In genomic region chr4:98577957-98578541, GRCm38 (mm10) we compare ENCODE assay signal across 12 mouse cellular contexts.
A peak's percentile ranks its signal among the peaks of the same experiment; 100 is the strongest.
DNase-seq lines count a peak whose midpoint lies in the region; ATAC-seq and TF ChIP-seq lines count a peak whose summit lies in the region.
"Had no signal": no experiment of that assay in that cellular context is flagged by ENCODE, and none has a peak within 500 bp of the region (broad histone marks: within the 10 kb centered on the region; RNA-seq: fewer than 3 reads in every experiment).

No protein-coding gene starts in this region.

- WGBS in hindbrain, embryonic 10.5 days = 73% methylated on average over 3 of the region's 3 CpGs
- WGBS in midbrain, embryonic 14.5 days = 7% methylated on average over 3 of the region's 3 CpGs

- 0 out of 2 replicates have a peak, but pooled peaks cover 4% of the 10 kb centered on the region for H3K9me3 ChIP-seq in hindbrain, embryonic 10.5 days
- H3K9me3 ChIP-seq in midbrain, embryonic 14.5 days (ENCODE audit: control insufficient read depth, low read length) = no peaks in the 10 kb centered on the region
- H3K9me3 ChIP-seq: liver, embryonic 12.5 days had no signal

- ATAC-seq in midbrain, embryonic 14.5 days (ENCODE audit: low FRiP score, low TSS enrichment) = peak; percentile 93
- ATAC-seq: liver, embryonic 12.5 days had no signal

- H3K4me1 ChIP-seq in hindbrain, embryonic 10.5 days (replicated peaks) = 0 out of 2 replicates have a peak, but pooled peaks cover 4% of the 10 kb centered on the region
- 0 out of 2 replicates have a peak, but pooled peaks cover 3% of the 10 kb centered on the region for H3K4me1 ChIP-seq in midbrain, embryonic 14.5 days (ENCODE audit: control insufficient read depth, insufficient read depth, low read length)
- H3K4me1 ChIP-seq: liver, embryonic 12.5 days had no signal

- H3K27me3 ChIP-seq in hindbrain, embryonic 10.5 days (ENCODE audit: insufficient read depth, poor library complexity, severe bottlenecking) = no peaks in the 10 kb centered on the region
- no peaks in the 10 kb centered on the region for H3K27me3 ChIP-seq in midbrain, embryonic 14.5 days (ENCODE audit: control insufficient read depth, insufficient read depth, low read length)
- H3K27me3 ChIP-seq: liver, embryonic 12.5 days had no signal

- intact Hi-C loops in left cerebral cortex, postnatal 4 days (cut with DNase I) = no loop called here

- no peak overlapping the region for H3K4me2 ChIP-seq in midbrain, embryonic 14.5 days (ENCODE audit: low read length)
- H3K4me2 ChIP-seq: liver, embryonic 12.5 days had no signal

- H3K27ac ChIP-seq in hindbrain, embryonic 10.5 days = peak overlapping the region; percentile 57; the same call in 1 of the 2 replicates
- peak overlapping the region; percentile 50 for H3K27ac ChIP-seq in midbrain, embryonic 14.5 days (replicated peaks; ENCODE audit: low read depth, low read length)
- H3K27ac ChIP-seq: liver, embryonic 12.5 days had no signal

- DNase-seq in cerebellum, adult 9-10 months = peak; percentile 66
- no peak for DNase-seq in cerebellum, postnatal 4 days (ENCODE audit: low spot score in 2 of 2)
- DNase-seq in brain, embryonic 14.5 days (ENCODE audit: low read depth) = peak; percentile 97
- DNase-seq in hindbrain, embryonic 10.5 days (ENCODE audit: low spot score) = no peak
- peak; percentile 82 for DNase-seq in midbrain, embryonic 14.5 days
- no peak for DNase-seq in spleen, adult 18-20 months
- DNase-seq in layer of hippocampus, adult 8-10 months (ENCODE audit: low spot score in 2 of 2) = no peak
- DNase-seq in left cerebral cortex, postnatal 4 days = no peak
- DNase-seq: heart, adult 11 months; kidney, postnatal 14 days; lung, postnatal 36 days had no signal

- H3K36me3 ChIP-seq in hindbrain, embryonic 10.5 days = no peaks in the 10 kb centered on the region
- no peaks in the 10 kb centered on the region for H3K36me3 ChIP-seq in midbrain, embryonic 14.5 days (ENCODE audit: control insufficient read depth, insufficient read depth, low read length)
- H3K36me3 ChIP-seq: liver, embryonic 12.5 days had no signal

- no peak overlapping the region for H3K4me3 ChIP-seq in hindbrain, embryonic 10.5 days
- H3K4me3 ChIP-seq in midbrain, embryonic 14.5 days (replicated peaks; ENCODE audit: low read depth, low read length) = no peak overlapping the region
- H3K4me3 ChIP-seq: liver, embryonic 12.5 days had no signal

- H3K9ac ChIP-seq in midbrain, embryonic 14.5 days (replicated peaks; ENCODE audit: low read length) = no peak overlapping the region
- H3K9ac ChIP-seq: liver, embryonic 12.5 days had no signal

- TF ChIP-seq CTCF in brain, embryonic 14.5 days (IDR thresholded peaks at IDR 0.05; ENCODE audit: borderline replicate concordance, extremely low read depth, insufficient read depth, insufficient read length) = no peak

- TF ChIP-seq POLR2A in brain, embryonic 14.5 days (IDR thresholded peaks at IDR 0.05; ENCODE audit: borderline replicate concordance, extremely low read depth, insufficient read depth, insufficient read length, poor library complexity, severe bottlenecking) = no peak

Comparison
In these comparisons a context has a peak if more than half of its experiments do, and no peak if none do; other contexts are left out.
1. DNase-seq: peak in cerebellum, adult 9-10 months (single experiment), brain, embryonic 14.5 days (single experiment) and midbrain, embryonic 14.5 days (single experiment); none in cerebellum, postnatal 4 days (0 of 2), hindbrain, embryonic 10.5 days (single experiment), spleen, adult 18-20 months (0 of 2), layer of hippocampus, adult 8-10 months (0 of 2) and left cerebral cortex, postnatal 4 days (single experiment).